Mouse (Mus musculus): ENCODE measurements around the gene Inmt.

- no peak for TF ChIP-seq GATA1 (IDR thresholded peaks at IDR 0.05; ENCODE audit: borderline replicate concordance, low read length)
- TF ChIP-seq FLI1 (IDR thresholded peaks at IDR 0.05; ENCODE audit: low read length): no peak
Observed at GRCm38 (mm10) chr6:55173171-55173570, 1.7 kb downstream of the Inmt start.

Data from megakaryocyte, embryonic 14.5 days (primary cell).